Mouse (Mus musculus) heart, adult 8-10 months (tissue): Measurements from ENCODE around the gene Ntm. TPM values are rescaled to one million over a fixed set of nuclear protein-coding genes. Genes with fewer than 3 reads are reported as not detected.
A peak's percentile ranks its signal among the peaks of the same experiment; 100 is the strongest.

Source experiments
- DNase-seq: peaks from one replicate; pipeline ENCODE4 v3.0.0; 2022; ENCODE audit warnings: low spot score
- total RNA-seq, 4 experiments: library from RNA; stranded (reverse); gene quantifications; 2 replicates each; pipeline ENCODE4 v1.2.4; 2022

Gene Ntm
- total RNA-seq, 4 experiments from 2014 or later: 1.3 to 2.6 (median 2.1) TPM

DNA sequence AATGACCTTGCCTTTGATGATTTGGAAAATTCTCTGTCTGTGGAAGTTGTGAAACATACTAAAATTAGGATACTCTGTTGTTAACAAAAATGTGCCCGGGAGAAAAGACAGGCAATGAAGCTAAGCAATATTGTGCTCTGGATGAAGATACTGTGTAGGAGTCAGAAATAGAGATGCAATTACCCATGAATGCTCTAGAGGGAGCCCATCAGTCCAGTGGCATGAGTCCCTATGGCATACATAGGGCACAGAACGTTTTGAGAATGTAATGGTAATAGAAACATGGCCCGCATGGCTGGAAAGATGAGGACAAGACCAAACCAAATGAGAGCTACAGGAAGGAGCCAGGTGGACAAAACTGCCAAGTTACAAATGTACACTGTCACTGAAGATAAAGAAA, 712.1 kb downstream of the Ntm start:
- DNase-seq: no peak

DNA sequence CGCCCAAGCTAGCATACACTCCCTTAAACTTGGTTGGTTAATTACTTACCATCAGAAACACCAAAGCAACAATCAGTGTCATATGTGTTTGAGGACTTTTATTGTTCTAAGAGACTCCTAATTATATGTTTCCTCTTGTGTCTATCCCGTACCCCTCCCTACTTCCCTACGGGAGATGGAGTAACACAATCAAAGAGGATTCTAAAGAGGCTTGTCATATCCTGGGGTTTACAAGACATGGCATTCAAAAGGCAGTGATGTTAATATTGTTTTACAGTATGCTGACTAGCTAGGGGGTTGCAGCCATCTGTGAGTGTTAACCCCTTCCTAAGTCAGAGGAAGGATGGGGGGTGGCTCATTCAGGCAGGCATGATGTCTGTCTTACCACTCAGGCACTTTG, 715.1 kb downstream of the Ntm start:
- no peak for DNase-seq

DNA sequence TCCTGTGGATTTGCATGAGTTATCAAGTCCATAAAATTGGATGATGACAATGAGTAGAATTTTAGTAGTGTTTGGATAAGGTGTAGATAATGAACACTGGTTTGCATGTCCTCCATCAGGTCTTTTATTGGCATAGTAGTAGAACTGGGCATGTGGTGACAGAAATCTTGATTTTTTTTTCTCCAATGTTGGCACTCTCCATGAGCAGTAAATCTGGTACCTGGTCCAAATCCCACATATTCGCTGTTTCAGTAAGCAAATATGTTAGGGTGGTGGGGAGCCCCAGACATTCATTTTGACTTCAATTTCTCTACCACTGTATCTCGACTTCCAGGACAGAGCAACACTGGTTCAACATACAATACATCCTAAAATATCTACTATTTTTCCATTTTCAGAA, 718.9 kb downstream of the Ntm start:
- no peak for DNase-seq

DNA sequence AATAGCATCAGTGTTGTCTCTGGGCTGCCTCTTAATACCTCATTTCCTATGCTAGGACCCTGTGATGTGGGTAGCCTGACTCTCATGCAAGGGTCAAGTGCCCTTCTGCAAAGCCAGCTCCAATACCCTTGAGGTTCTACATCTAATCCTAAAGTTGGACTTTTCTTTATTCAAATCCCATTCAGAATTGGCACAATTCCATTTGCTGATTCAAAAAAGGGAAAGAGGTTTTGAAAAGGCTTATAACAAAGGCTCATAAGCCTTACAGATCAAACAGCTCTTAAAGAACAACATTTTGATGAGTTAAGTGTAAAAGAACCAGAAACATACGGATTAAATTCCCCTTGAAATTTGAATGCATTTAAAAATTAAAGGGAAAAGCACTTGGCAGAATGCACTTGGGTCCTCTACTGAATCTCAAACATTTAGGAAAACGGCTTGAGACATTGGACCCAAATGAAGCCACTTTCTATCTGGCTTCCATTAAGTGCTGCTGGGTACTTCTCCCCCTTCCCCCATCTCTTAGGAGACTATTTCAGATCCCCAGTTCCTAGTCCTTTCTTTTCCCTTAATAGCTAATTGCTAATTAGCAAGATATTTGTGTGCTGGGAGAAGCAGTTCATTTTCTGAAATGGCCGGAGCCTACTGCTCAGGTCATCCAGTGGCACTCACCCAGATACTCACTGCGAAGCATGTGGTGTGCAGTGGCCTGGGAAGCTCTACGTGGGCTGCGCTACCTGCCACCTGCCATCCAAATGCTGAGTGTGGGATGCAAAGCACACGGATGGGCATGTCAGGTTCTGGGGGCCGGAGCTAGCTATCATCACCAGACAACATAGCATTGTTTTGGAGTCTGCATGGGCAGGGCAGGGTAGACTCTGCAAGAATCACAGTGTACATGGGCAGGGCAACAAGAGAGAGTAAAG, 720.2 kb downstream of the Ntm start:
- no peak for DNase-seq

DNA sequence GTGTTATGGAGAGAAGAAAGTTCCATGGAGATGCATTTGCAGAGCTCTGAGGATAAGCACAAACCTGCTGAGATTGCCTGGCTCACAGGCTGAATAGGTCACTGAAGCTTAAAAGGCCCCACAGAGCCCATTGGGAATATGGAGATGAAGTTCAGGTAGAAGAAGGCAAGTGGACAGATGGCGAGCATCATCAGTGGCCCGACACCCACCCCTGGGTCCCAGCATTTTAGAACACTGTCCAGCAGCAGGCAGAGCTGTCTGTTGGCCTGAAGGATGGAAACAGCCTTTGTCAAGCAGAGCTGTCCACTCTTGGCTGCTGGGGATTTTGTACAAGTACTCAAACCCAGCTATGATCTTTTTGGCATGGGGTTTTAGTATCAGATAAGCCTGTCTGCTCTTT, 722.1 kb downstream of the Ntm start:
- no peak for DNase-seq

DNA sequence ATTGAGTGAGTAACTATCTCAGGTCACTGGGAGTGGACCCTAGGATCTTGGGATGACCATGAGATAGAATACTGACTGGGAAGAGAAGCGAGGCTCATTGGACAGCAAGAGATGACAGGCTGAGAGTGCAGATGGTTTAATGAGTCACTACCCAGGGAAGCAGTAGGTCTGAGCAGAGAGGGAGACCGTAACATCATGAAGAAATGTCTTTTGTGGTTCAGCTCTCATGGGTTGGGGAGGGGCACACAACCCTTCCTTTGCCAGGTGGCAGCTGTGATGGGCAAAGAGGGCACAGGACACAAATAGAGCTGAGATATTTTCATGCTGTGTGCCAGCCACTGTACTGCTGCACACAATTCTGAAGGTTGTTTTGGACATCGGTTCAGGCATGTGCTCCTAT, 724.0 kb downstream of the Ntm start:
- no peak for DNase-seq

DNA sequence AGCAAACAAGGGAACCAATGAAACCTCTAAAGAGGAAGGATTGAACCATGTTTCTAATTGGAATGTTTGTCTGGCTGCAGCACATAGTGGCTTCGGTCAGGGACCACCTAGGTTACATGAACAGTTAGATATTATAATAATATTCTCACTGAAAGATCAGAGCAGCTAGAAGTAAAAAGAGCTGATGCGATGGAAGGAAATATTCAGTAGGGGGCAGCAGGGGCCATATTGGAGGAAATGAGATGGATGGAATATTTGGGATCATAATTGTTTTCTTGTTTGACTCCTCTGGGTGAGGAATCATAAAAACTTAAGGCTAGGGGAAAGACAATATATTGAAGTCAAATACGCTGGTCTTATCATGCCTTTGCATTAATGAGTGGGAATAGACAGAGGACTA, 726.2 kb downstream of the Ntm start:
- no peak for DNase-seq

DNA sequence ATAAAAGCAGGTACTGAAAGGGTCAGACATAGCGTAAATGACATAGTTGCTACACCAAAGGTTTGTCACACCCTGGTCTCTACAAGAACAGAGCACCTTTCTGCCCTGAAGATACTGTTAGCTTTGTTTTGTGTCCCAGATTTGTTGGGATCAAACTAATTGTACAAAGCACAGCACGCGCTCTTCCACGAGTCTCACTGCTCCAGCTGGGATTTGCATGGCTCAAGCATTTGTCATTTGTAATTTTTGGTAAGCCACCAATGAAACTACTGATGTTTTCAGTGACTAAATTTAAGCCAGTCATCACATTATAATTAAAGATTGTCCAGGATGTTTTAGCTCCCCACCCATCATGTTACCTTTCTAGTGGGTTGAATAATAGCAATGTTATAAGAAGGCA, 735.2 kb downstream of the Ntm start:
- no peak for DNase-seq

DNA sequence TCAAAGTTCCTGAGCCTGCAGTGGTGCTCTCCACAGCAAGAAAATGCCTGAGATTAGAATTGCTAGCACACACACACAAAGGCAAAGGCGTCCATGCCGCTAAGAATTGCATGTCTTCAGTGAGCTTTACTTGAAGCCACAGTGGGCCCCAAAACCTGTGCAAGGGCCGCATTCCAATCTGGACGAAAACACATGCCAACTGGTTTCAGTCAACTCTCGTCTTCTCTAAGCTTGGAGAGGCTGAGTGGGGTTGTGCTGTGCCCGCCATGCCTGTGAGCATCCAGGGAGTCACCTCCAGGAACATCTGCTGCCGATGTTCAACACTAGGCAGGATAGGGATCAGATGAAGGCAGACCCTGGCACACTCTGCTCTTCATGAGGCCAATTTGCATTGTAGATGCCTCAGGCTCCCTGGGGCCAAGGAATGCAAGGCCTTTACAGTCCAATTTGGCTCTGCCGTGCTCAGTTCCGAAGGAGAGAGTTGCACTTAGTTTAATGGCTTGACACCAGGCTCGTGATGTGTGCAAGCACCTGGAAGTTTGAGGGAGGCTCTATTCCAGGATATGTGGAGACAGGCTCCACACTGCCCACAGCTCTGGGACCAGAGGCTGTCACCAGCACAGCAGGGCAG, 739.9 kb downstream of the Ntm start:
- no peak for DNase-seq

DNA sequence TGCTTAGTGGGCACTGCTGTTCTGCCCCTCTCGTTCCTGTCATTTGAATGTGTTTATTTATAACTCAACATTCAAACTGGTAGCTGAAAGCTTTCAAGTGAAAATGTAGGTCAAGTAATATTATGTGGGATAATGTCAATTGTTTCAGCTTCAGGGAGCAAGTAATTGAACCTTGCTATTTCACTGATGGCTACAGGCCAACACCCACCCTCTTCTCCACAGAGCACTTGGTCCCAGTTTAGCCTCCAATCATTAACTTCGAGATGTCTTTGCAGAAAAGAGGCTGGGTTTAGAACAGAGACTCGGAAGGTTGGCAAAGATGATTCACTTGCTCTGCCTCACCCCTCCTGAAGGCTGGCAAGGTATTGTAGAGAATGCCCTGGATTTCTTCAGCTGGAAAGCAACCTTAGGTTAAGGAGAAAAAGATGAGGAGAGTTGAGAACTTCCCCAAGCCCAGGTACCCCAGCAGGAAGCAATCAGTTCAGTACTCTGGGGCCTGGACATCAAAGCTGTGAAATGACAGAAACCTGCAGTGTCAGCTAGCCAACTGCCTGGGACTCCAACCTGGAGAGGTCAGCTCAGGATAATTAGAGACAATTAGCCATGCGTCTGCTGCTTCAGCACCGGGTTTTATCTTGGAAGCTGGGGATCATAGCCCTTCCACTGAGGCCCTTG, 741.9 kb downstream of the Ntm start:
- no peak for DNase-seq

DNA sequence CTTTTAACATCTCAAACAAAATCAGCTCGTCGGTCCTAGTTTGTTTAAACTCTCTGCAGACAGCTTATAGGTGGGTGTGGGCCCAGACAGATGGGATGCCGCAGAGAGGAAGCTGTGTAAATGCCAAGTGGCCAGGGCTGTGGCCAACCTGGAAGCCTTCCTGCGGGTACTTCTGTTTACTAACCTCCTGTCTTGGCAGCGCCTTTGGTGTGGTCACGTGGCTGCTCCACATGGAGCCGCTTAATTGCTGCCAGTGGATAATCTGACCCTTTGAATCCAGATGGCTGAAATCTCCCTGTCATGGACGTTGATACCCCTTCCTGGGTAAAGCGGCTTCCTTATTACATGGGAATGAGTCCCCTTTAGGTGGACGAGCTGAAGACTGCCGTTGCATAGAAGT, 742.4 kb downstream of the Ntm start:
- DNase-seq: peak; percentile 31

DNA sequence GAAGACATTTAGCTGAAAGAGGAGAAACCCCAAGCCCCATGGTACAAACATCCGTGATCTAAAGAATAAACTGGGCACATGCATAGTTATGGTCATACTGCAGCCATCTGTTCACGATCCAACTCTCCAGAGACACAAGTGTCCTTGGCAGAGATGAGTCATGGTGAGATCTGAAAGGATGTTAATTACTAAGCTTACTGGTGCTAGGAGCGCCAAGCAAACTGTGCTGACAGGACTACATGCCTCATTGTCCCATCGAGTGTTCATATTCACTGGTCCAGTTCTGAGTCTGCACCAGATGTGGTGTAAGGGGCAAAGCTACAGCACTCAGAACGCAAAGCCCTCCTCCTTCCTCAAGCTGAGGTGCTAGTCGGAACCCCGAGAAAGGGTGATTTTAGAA, 745.0 kb downstream of the Ntm start:
- DNase-seq: no peak

DNA sequence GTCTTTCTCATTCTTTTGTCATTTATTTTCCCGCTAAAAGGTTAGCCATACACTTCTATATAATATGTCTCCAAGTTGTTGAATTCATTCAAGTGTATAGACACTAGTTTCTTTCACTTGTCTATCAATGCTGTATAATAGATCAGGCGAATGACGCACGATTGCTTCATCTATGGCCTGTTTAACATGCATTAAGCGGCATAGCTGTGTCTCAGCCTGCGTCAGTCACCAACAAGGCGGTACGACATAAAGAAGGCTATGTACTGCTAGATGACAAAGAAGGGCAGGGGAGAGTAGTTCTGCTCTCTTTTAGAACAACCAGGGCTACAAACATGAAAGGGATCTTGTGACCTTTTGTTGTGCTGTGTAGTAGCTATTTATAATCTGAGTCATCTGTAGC, 746.4 kb downstream of the Ntm start:
- DNase-seq: peak; percentile 15

DNA sequence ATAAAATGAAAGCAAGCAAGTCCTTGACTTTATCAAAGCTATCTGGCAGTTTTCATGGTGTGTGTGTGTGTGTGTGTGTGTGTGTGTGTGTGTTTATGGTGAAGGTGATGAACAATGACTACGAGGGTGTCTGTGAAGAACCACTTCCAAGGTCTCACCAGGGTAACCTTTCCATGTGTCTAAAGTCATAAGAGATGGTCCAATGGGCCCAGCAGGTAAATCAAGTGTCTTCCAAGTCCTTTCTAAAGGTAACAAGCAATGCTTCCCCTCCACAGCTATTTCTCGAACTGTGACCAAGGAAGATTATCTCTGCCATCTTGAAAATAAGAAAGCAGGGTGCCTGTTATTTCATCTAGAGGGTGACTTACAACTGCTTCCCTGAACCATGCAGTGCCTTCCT, 747.1 kb downstream of the Ntm start:
- DNase-seq: no peak

DNA sequence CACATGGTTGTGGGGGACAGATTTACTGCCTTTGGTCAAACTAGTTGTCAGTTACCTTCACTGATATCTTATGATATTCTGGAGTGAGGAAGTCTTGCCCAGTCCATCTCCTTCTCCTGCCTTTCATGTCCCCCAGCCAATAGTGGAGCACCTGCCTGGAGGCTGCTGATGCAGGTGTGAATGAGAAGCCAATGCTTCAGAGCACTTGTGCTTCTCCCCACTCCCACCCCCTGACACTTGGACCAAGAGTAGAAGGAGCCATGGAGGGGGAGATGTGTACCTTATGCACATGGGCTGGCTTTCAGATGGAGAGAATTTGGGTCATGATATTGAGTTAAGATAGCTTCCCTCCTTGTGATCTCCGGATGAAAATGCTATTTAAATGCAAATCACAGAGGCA, 747.7 kb downstream of the Ntm start:
- no peak for DNase-seq

DNA sequence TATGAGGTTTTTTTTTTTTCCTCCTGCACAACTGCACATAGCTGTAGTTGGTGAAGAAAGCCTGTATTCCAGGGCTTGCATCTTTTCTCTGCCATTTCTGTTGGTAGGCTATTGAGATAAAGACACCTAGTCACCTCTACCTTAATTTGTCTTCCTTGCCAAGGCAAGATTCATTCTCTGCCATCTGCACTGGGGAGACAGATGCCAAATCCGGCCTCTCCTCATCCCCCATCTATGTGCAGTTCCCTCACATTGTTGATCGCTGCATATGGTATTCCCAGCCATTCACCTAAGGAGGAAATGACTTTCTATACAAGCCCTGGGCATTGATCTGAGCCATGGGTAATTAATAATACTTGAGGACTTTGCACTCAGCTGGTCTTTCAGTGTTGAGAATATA, 753.7 kb downstream of the Ntm start:
- DNase-seq: no peak

DNA sequence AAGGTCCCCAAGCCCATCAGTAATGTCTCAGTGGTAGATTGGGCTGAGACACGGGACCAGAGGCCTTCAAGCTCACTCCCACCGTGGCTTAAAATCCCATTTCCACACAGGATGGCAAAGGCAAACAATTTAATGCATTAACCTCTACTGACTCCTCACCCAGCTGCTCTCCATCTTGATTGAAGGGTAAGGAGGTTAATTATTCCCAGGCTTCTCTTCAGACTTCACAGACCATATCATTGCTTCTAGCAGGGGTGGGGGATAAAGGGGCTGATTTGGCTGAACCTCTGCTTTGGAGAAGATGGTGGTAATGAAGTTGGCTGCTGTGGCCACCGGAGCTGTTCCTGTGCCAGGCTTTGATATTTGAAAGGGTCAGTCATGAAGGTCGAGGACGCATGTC, 754.8 kb downstream of the Ntm start:
- DNase-seq: no peak

DNA sequence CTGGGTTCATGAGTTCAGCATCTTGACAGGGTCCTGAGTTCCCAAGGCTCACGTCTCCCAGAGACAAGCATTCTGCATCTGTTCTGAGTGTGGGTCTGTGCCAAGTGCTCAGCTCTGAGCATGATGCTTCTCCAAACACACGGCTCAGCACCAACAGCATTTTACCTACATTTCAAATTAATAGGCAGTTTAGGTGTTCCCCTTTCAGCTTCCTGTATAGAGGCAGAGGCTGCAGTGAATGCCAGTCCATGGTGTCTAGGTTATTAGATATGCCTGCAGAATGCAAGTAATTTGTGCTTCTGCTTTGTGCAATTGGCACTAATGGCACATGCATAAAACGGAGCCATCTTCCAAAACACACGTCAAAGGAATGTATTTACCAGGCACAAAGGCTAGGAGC, 757.3 kb downstream of the Ntm start:
- no peak for DNase-seq

DNA sequence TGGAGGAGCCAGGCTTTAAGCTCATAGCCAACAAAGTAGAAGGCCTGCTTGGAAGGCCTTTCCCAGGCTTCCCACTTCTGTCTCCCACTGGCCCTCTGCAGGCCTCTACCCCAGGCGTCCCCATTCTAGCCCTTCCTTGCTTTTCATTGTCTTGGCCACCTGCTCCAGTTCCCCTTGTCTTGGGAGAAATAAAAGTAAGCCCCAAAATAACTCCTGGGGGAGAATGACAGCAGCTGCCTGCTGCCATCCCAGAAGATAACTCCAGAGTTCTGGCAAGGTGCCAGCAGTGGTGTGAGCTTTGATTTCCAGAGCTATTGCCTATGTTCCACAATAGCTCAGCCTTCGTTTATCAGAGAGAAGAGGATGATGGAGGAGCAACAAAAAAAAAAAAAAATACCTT, 760.7 kb downstream of the Ntm start:
- no peak for DNase-seq

DNA sequence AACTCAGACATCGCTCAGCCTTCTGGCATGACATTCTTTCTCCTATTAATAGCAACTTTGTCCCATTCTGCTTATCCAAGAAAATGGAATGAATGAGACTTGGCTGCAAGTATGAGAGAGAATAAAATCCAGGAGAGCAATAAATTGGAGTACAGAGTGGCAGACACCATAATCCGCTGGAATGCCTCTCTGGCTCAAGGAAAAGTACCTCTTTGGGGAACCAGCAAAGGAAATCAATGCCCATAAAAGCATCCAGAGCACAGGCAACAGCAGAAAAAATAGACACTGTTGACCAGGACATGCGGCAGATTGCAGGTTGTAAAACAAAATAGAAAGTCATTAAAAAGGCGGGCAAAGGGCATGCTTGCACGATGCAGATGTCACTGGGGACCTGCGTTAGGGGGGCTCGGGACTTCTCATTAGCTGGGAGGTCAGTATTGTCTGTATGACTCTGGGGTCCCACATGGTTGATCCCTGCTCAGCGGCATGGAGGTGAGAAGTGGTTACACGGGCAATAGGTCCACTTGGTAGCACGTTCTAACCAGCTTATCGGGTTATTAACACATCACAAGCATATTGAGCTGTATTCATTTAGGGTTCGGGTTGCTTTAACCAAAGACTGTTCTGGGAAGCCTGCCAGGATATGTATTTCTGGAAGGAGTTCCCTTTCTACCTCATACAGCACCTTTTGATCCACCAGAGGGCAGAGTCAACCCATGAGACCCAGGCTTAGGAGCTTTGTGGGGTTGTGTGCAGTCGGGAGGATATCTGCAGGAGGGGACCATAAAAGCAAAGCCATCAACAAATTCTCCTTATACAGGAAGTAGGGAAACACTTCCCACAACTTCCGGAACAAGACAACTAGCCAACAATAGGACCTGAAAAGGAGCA, 761.5 kb downstream of the Ntm start:
- DNase-seq: peak; percentile 41

DNA sequence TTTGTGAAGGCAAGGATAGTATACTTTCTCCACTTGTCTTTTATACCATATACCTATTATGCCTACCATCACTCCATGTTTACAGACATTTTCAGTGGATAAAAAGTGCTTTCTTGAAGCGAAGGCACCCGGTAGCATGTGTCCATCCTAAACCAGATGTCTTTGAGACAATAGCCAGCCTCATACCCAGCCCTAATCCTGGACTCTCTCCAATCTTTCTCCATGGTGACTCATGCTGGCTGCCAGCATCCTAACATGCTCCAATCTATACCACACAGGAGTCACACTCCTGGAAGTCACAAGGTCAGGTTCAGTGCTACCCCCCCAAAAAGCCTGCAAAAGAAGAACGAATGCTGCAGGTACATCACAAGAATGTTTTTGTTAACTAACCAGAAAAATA, 765.9 kb downstream of the Ntm start:
- no peak for DNase-seq

DNA sequence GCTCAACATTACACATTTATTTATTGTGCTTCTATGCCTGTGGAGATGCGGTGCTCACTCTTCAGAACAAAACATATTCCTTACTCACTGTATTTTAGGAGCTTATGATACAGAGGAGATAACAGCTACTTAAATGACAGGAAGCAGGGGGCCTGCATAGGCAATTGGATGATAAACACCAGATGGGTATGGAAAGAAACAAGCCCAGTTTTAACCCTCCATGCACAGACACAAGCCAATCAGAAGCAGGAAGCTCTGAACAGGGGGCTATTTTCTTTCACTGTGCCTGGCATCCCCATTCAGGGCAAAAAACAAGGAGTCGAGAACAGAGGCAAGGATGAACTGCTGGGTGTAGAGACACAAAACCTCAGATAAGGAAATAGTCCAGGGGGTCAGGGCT, 768.7 kb downstream of the Ntm start:
- no peak for DNase-seq
